Mouse (Mus musculus) urinary bladder, postnatal 14 days (tissue): ENCODE data around the gene Stc2.

Experiments
- DNase-seq: peaks from one replicate; pipeline ENCODE4 v3.0.0; 2021; ENCODE audit warnings: low spot score

The Stc2 gene

GRCm38 (mm10) chr11:31369648-31370286 is at the start of gene Stc2:
Gene Stc2 (minus strand): TSS chr11:31370074.
- peak; percentile 78 for DNase-seq

- DNase-seq: no peak
Measured at GRCm38 (mm10) chr11:31417071-31417470, 47.2 kb upstream of the Stc2 start.

GRCm38 (mm10) chr11:31412376-31412775 is 42.5 kb upstream of the Stc2 start:
- no peak for DNase-seq

- DNase-seq: no peak
Measured at GRCm38 (mm10) chr11:31406736-31407135, 36.9 kb upstream of the Stc2 start.

GRCm38 (mm10) chr11:31403080-31403479 is 33.2 kb upstream of the Stc2 start:
- no peak for DNase-seq

- DNase-seq: no peak
Measured at GRCm38 (mm10) chr11:31398604-31399003, 28.7 kb upstream of the Stc2 start.

GRCm38 (mm10) chr11:31396638-31397417 is 27.0 kb upstream of the Stc2 start:
- DNase-seq: no peak

GRCm38 (mm10) chr11:31394026-31394425 is 24.2 kb upstream of the Stc2 start:
- no peak for DNase-seq

GRCm38 (mm10) chr11:31392340-31392739 is 22.5 kb upstream of the Stc2 start:
- no peak for DNase-seq

- no peak for DNase-seq
Measured at GRCm38 (mm10) chr11:31388890-31389289, 19.0 kb upstream of the Stc2 start.

- no peak for DNase-seq
Measured at GRCm38 (mm10) chr11:31387526-31387925, 17.7 kb upstream of the Stc2 start.

- no peak for DNase-seq
Measured at GRCm38 (mm10) chr11:31386571-31386970, 16.7 kb upstream of the Stc2 start.

- DNase-seq: no peak
Measured at GRCm38 (mm10) chr11:31383968-31384367, 14.1 kb upstream of the Stc2 start.

GRCm38 (mm10) chr11:31382145-31382544 is 12.3 kb upstream of the Stc2 start:
- no peak for DNase-seq

GRCm38 (mm10) chr11:31373438-31373837 is 3.6 kb upstream of the Stc2 start:
- DNase-seq: peak; percentile 38

- no peak for DNase-seq
Measured at GRCm38 (mm10) chr11:31372206-31372605, 2.3 kb upstream of the Stc2 start.

- DNase-seq: no peak
Measured at GRCm38 (mm10) chr11:31371256-31371838, 1.5 kb upstream of the Stc2 start.

GRCm38 (mm10) chr11:31370436-31371230 is 759 bp upstream of the Stc2 start:
- DNase-seq: no peak

GRCm38 (mm10) chr11:31368965-31369647 is 768 bp downstream of the Stc2 start:
- DNase-seq: peak; percentile 38

GRCm38 (mm10) chr11:31368252-31368964 is 1.5 kb downstream of the Stc2 start:
- no peak for DNase-seq

- DNase-seq: no peak
Measured at GRCm38 (mm10) chr11:31366827-31367226, 3.0 kb downstream of the Stc2 start.
